Mouse (Mus musculus) ES-E14 (cell line): ENCODE data around the gene Slc46a1.

Experiments used
- MAFK ChIP-seq: IDR thresholded peaks from 2 replicates; pipeline ENCODE4 v1.6.1; 2014; ENCODE audit warnings: mild to moderate bottlenecking, low read depth, low read length, inconsistent platforms; ENCODE audit not compliant: insufficient read depth
- ZC3H11A ChIP-seq: IDR thresholded peaks from 2 replicates; pipeline ENCODE4 v1.6.1; 2012; ENCODE audit warnings: low read depth, mild to moderate bottlenecking, inconsistent platforms, low read length, borderline replicate concordance
- ZNF384 ChIP-seq: IDR thresholded peaks from 2 replicates; pipeline ENCODE4 v1.6.1; 2012; ENCODE audit warnings: low read depth, low read length, inconsistent platforms

- no peak for TF ChIP-seq ZC3H11A
- TF ChIP-seq ZNF384, result no peak
- no peak for TF ChIP-seq MAFK
Measured at GRCm38 (mm10) chr11:78427655-78428054, 37.8 kb upstream of the Slc46a1 start.
